Mouse (Mus musculus): ENCODE measurements around the gene Lrch2. TPM values are rescaled to one million over a fixed set of nuclear protein-coding genes. Genes with fewer than 3 reads are reported as not detected.
"Not testable (repeated sequence)": the region's sequence is repeated elsewhere in the genome, so short reads cannot be mapped to it uniquely, and the experiment has no call there.

Lrch2 gene
- not detected in 3 replicates for total RNA-seq (2017)

- ATAC-seq (replicated peaks; ENCODE audit: insufficient number of reproducible peaks, low FRiP score, low TSS enrichment, poor library complexity, severe bottlenecking), result no peak
These were observed at the start of gene Lrch2 for GRCm38 (mm10) chrX:147553421-147554201. Gene Lrch2 (minus strand): TSS chrX:147554081.

- no peak for ATAC-seq (replicated peaks; ENCODE audit: insufficient number of reproducible peaks, low FRiP score, low TSS enrichment, poor library complexity, severe bottlenecking)
These were observed 12.7 kb downstream of the Lrch2 start for GRCm38 (mm10) chrX:147540934-147541870.

- no peak for ATAC-seq (replicated peaks; ENCODE audit: insufficient number of reproducible peaks, low FRiP score, low TSS enrichment, poor library complexity, severe bottlenecking)
These were observed 15.5 kb downstream of the Lrch2 start for GRCm38 (mm10) chrX:147538377-147538776.

- not testable (repeated sequence) for ATAC-seq (replicated peaks; ENCODE audit: insufficient number of reproducible peaks, low FRiP score, low TSS enrichment, poor library complexity, severe bottlenecking)
These were observed 16.8 kb downstream of the Lrch2 start for GRCm38 (mm10) chrX:147537117-147537516.

- ATAC-seq (replicated peaks; ENCODE audit: insufficient number of reproducible peaks, low FRiP score, low TSS enrichment, poor library complexity, severe bottlenecking), result no peak
These were observed 18.3 kb downstream of the Lrch2 start for GRCm38 (mm10) chrX:147535616-147536015.

- no peak for ATAC-seq (replicated peaks; ENCODE audit: insufficient number of reproducible peaks, low FRiP score, low TSS enrichment, poor library complexity, severe bottlenecking)
These were observed 22.2 kb downstream of the Lrch2 start for GRCm38 (mm10) chrX:147531675-147532074.

GRCm38 (mm10) chrX:147527646-147528172, 26.2 kb downstream of the Lrch2 start:
- no peak for ATAC-seq (replicated peaks; ENCODE audit: insufficient number of reproducible peaks, low FRiP score, low TSS enrichment, poor library complexity, severe bottlenecking)

GRCm38 (mm10) chrX:147489551-147489950, 64.3 kb downstream of the Lrch2 start:
- ATAC-seq (replicated peaks; ENCODE audit: insufficient number of reproducible peaks, low FRiP score, low TSS enrichment, poor library complexity, severe bottlenecking), result no peak

GRCm38 (mm10) chrX:147453610-147454009, 100.3 kb downstream of the Lrch2 start, which contains the start of gene Vmn1r239-ps:
Gene Vmn1r239-ps (minus strand): TSS chrX:147453710.
- not testable (repeated sequence) for ATAC-seq (replicated peaks; ENCODE audit: insufficient number of reproducible peaks, low FRiP score, low TSS enrichment, poor library complexity, severe bottlenecking)

- ATAC-seq (replicated peaks; ENCODE audit: insufficient number of reproducible peaks, low FRiP score, low TSS enrichment, poor library complexity, severe bottlenecking), result no peak
These were observed 110.5 kb downstream of the Lrch2 start for GRCm38 (mm10) chrX:147443386-147443785.

- no peak for ATAC-seq (replicated peaks; ENCODE audit: insufficient number of reproducible peaks, low FRiP score, low TSS enrichment, poor library complexity, severe bottlenecking)
These were observed 118.5 kb downstream of the Lrch2 start for GRCm38 (mm10) chrX:147435400-147435799.

GRCm38 (mm10) chrX:147429753-147430152, 124.1 kb downstream of the Lrch2 start:
- ATAC-seq (replicated peaks; ENCODE audit: insufficient number of reproducible peaks, low FRiP score, low TSS enrichment, poor library complexity, severe bottlenecking), result no peak

GRCm38 (mm10) chrX:147429129-147429528, 124.8 kb downstream of the Lrch2 start, which contains the start of gene Il13ra2:
Gene Il13ra2 (minus strand): TSS chrX:147429192.
- no peak for ATAC-seq (replicated peaks; ENCODE audit: insufficient number of reproducible peaks, low FRiP score, low TSS enrichment, poor library complexity, severe bottlenecking)

Other genes with a start within 250 kb of the Lrch2 start
- gene Il13ra2, start 124.9 kb downstream of the Lrch2 start, total RNA-seq (2017), result not detected in 3 replicates
- gene Vmn1r239-ps, start 100.4 kb downstream of the Lrch2 start, total RNA-seq (2017), result not detected in 3 replicates
- not detected in 3 replicates for gene Gm15128, start 211.9 kb upstream of the Lrch2 start, total RNA-seq (2017)

Data from monocyte, adult 5-6 weeks (primary cell).